In genomic region chr1:97977521-97977920, GRCm38 (mm10) we compare ENCODE assay signal across 8 mouse cellular contexts.
DNase-seq lines count a peak whose midpoint lies in the region; ATAC-seq and TF ChIP-seq lines count a peak whose summit lies in the region.

No protein-coding gene starts in this region.

- TF ChIP-seq EP300 in heart, postnatal 0 days (IDR thresholded peaks at IDR 0.05; ENCODE audit: low read depth): no peak

- H3K4me1 ChIP-seq in heart, postnatal 0 days (ENCODE audit: control insufficient read depth, insufficient read depth): peaks cover 24% of the 10 kb centered on the region
- peaks cover 12% of the 10 kb centered on the region for H3K4me1 ChIP-seq in hindbrain, embryonic 15.5 days (replicated peaks)
- peaks cover 27% of the 10 kb centered on the region for H3K4me1 ChIP-seq in midbrain, embryonic 13.5 days (replicated peaks)

- H3K4me3 ChIP-seq in heart, postnatal 0 days (ENCODE audit: low read depth, low read length): peak overlapping the region; percentile 89
- H3K4me3 ChIP-seq in hindbrain, embryonic 15.5 days: peak overlapping the region; percentile 64
- peak overlapping the region; percentile 79 for H3K4me3 ChIP-seq in midbrain, embryonic 13.5 days (replicated peaks)

- peaks cover 10% of the 10 kb centered on the region for H3K36me3 ChIP-seq in heart, postnatal 0 days (replicated peaks; ENCODE audit: control insufficient read depth, insufficient read depth, low read length)
- no peaks in the 10 kb centered on the region for H3K36me3 ChIP-seq in hindbrain, embryonic 15.5 days
- no peaks in the 10 kb centered on the region for H3K36me3 ChIP-seq in midbrain, embryonic 13.5 days

- peak overlapping the region; percentile 99 for H3K27ac ChIP-seq in heart, postnatal 0 days (ENCODE audit: low read depth)
- H3K27ac ChIP-seq in hindbrain, embryonic 15.5 days (replicated peaks): peak overlapping the region; percentile 86
- peak overlapping the region; percentile 88; the same call in 1 of the 2 replicates for H3K27ac ChIP-seq in midbrain, embryonic 13.5 days

- H3K4me2 ChIP-seq in heart, postnatal 0 days (ENCODE audit: low read depth, low read length): peak overlapping the region; percentile 69
- H3K4me2 ChIP-seq in hindbrain, embryonic 15.5 days: peak overlapping the region; percentile 59
- peak overlapping the region; percentile 80 for H3K4me2 ChIP-seq in midbrain, embryonic 13.5 days (replicated peaks)

- no peak for TF ChIP-seq CTCF in heart, postnatal 0 days (IDR thresholded peaks at IDR 0.05; ENCODE audit: low read depth)

- WGBS in heart, postnatal 0 days: 16% methylated on average over 7 of the region's 7 CpGs
- WGBS in hindbrain, embryonic 15.5 days: 6% methylated on average over 7 of the region's 7 CpGs
- WGBS in midbrain, embryonic 13.5 days: 2% methylated on average over 7 of the region's 7 CpGs

- DNase-seq in heart, postnatal 0 days (ENCODE audit: low spot score): no peak
- DNase-seq in heart, adult 8-10 months (ENCODE audit: low spot score): no peak
- peak; percentile 20 for DNase-seq in embryo, embryonic 9.5 days (ENCODE audit: extremely low spot score)
- DNase-seq in cerebellum, postnatal 36 days: no peak
- DNase-seq in frontal cortex, postnatal 36 days (ENCODE audit: low spot score in 2 of 2): no peak
- no peak for DNase-seq in layer of hippocampus, postnatal 25 days (ENCODE audit: extremely low spot score in 1 of 2, low spot score in 1 of 2)

- ATAC-seq in heart, postnatal 0 days (ENCODE audit: insufficient read depth, low read depth): no peak
- ATAC-seq in hindbrain, embryonic 15.5 days (ENCODE audit: low FRiP score, low read depth): no peak
- ATAC-seq in midbrain, embryonic 13.5 days: no peak

- no peaks in the 10 kb centered on the region for H3K27me3 ChIP-seq in heart, postnatal 0 days (ENCODE audit: control insufficient read depth, insufficient read depth, low read length)
- no peaks in the 10 kb centered on the region for H3K27me3 ChIP-seq in hindbrain, embryonic 15.5 days
- no peaks in the 10 kb centered on the region for H3K27me3 ChIP-seq in midbrain, embryonic 13.5 days

- peak overlapping the region; percentile 90 for H3K9ac ChIP-seq in heart, postnatal 0 days (replicated peaks; ENCODE audit: low read depth, low read length)
- H3K9ac ChIP-seq in hindbrain, embryonic 15.5 days: peak overlapping the region; percentile 59
- H3K9ac ChIP-seq in midbrain, embryonic 13.5 days (replicated peaks): peak overlapping the region; percentile 88

- H3K9me3 ChIP-seq in heart, postnatal 0 days (replicated peaks; ENCODE audit: control insufficient read depth, low read length): no peaks in the 10 kb centered on the region
- H3K9me3 ChIP-seq in hindbrain, embryonic 15.5 days: no peaks in the 10 kb centered on the region
- no peaks in the 10 kb centered on the region for H3K9me3 ChIP-seq in midbrain, embryonic 13.5 days
